8 mouse cellular contexts compared by ENCODE assay signal in the genomic region with DNA sequence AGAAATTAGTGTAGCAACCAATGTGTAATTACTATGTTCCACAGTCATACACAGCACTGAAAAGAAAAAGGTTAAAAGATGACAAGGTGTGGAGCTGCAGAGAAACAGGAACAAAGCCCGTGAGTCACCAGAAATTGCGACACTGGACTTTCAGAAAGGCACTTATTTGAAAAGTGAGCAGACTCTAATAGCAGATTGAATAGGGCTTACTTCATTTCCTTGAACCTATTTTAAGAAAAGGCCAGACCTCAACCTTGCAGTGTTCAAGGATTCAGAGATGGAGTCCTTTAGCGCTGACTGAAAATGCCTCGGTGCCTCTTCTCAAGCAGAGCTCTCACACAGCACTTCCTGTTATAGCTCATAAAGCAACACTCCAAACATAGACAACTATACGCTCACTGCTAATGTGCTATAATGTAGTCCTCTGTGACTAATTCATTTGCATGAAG.
DNase-seq lines count a peak whose midpoint lies in the region; ATAC-seq lines count a peak whose summit lies in the region.

No protein-coding gene starts in this region.

- 63% methylated on average over 5 of the region's 5 CpGs for WGBS in forebrain, embryonic 16.5 days
- WGBS in forebrain, embryonic 12.5 days: 69% methylated on average over 5 of the region's 5 CpGs
- whole genome bisulfite sequencing in liver, embryonic 15.5 days (ENCODE audit: insufficient replicate concordance): 22% methylated on average over 5 of the region's 5 CpGs
- WGBS in stomach, embryonic 16.5 days: 55% methylated on average over 5 of the region's 5 CpGs

- no peaks in the 10 kb centered on the region for H3K27me3 ChIP-seq in forebrain, embryonic 16.5 days (replicated peaks; ENCODE audit: control insufficient read depth, insufficient read depth, low read length)
- H3K27me3 ChIP-seq in forebrain, embryonic 12.5 days: no peaks in the 10 kb centered on the region
- no peaks in the 10 kb centered on the region for H3K27me3 ChIP-seq in liver, embryonic 15.5 days
- no peaks in the 10 kb centered on the region for H3K27me3 ChIP-seq in stomach, embryonic 16.5 days (ENCODE audit: control insufficient read depth, insufficient read depth, low read length)

- H3K36me3 ChIP-seq in forebrain, embryonic 16.5 days (ENCODE audit: control insufficient read depth, insufficient read depth): no peaks in the 10 kb centered on the region
- no peaks in the 10 kb centered on the region for H3K36me3 ChIP-seq in forebrain, embryonic 12.5 days (replicated peaks)
- H3K36me3 ChIP-seq in liver, embryonic 15.5 days (replicated peaks): no peaks in the 10 kb centered on the region
- H3K36me3 ChIP-seq in stomach, embryonic 16.5 days (ENCODE audit: control insufficient read depth, insufficient read depth, low read length): no peaks in the 10 kb centered on the region

- peak; percentile 73 for DNase-seq in urinary bladder, postnatal 14 days (ENCODE audit: low spot score)
- DNase-seq in urinary bladder, adult 2 months (ENCODE audit: low spot score): no peak
- no peak for DNase-seq in ovary, adult 18-20 months (ENCODE audit: low spot score)
- DNase-seq in embryo, embryonic 11 days: no peak

- no peak overlapping the region for H3K9ac ChIP-seq in forebrain, embryonic 16.5 days (replicated peaks; ENCODE audit: low read depth, low read length)
- no peak overlapping the region for H3K9ac ChIP-seq in forebrain, embryonic 12.5 days
- no peak overlapping the region for H3K9ac ChIP-seq in liver, embryonic 15.5 days
- no peak overlapping the region for H3K9ac ChIP-seq in stomach, embryonic 16.5 days (ENCODE audit: low read length)

- H3K4me2 ChIP-seq in forebrain, embryonic 16.5 days (ENCODE audit: low read length): no peak overlapping the region
- H3K4me2 ChIP-seq in forebrain, embryonic 12.5 days: no peak overlapping the region
- no peak overlapping the region for H3K4me2 ChIP-seq in liver, embryonic 15.5 days
- H3K4me2 ChIP-seq in stomach, embryonic 16.5 days (ENCODE audit: low read depth, low read length): no peak overlapping the region

- H3K9me3 ChIP-seq in forebrain, embryonic 16.5 days (ENCODE audit: control insufficient read depth, low read length): no peaks in the 10 kb centered on the region
- no peaks in the 10 kb centered on the region for H3K9me3 ChIP-seq in forebrain, embryonic 12.5 days
- H3K9me3 ChIP-seq in liver, embryonic 15.5 days (replicated peaks): no peaks in the 10 kb centered on the region
- H3K9me3 ChIP-seq in stomach, embryonic 16.5 days (replicated peaks; ENCODE audit: control insufficient read depth, low read length): no peaks in the 10 kb centered on the region

- ATAC-seq in forebrain, embryonic 16.5 days: 0 out of 2 replicates have a peak, but pooled peaks have one; percentile 26
- ATAC-seq in forebrain, embryonic 12.5 days (ENCODE audit: low FRiP score): no peak
- ATAC-seq in liver, embryonic 15.5 days (ENCODE audit: insufficient read depth): no peak
- ATAC-seq in stomach, embryonic 16.5 days (ENCODE audit: insufficient read depth, low FRiP score): peak; percentile 86

- H3K27ac ChIP-seq in forebrain, embryonic 16.5 days (ENCODE audit: low read length): no peak overlapping the region; the same call in 1 of the 2 replicates
- H3K27ac ChIP-seq in forebrain, embryonic 12.5 days: no peak overlapping the region
- 0 out of 2 replicates have a peak overlapping the region, but pooled peaks have one; percentile 4 for H3K27ac ChIP-seq in liver, embryonic 15.5 days (replicated peaks)
- H3K27ac ChIP-seq in stomach, embryonic 16.5 days (ENCODE audit: low read length): peak overlapping the region; percentile 90

- H3K4me1 ChIP-seq in forebrain, embryonic 16.5 days (replicated peaks; ENCODE audit: control insufficient read depth, insufficient read depth, low read length): peaks cover 3% of the 10 kb centered on the region; the same call in 1 of the 2 replicates
- no peaks in the 10 kb centered on the region; the same call in 1 of the 2 replicates for H3K4me1 ChIP-seq in forebrain, embryonic 12.5 days
- no peaks in the 10 kb centered on the region for H3K4me1 ChIP-seq in liver, embryonic 15.5 days (replicated peaks)
- peaks cover 3% of the 10 kb centered on the region; the same call in 1 of the 2 replicates for H3K4me1 ChIP-seq in stomach, embryonic 16.5 days (ENCODE audit: control insufficient read depth, insufficient read depth, low read length)

- H3K4me3 ChIP-seq in forebrain, embryonic 16.5 days (replicated peaks; ENCODE audit: low read length): no peak overlapping the region
- no peak overlapping the region for H3K4me3 ChIP-seq in forebrain, embryonic 12.5 days (replicated peaks)
- no peak overlapping the region for H3K4me3 ChIP-seq in liver, embryonic 15.5 days (replicated peaks)
- no peak overlapping the region for H3K4me3 ChIP-seq in stomach, embryonic 16.5 days (replicated peaks; ENCODE audit: low read length)

Comparison
In these comparisons a context has a peak if more than half of its experiments do, and no peak if none do; other contexts are left out.
1. ATAC-seq: peak in forebrain, embryonic 16.5 days (single experiment) and stomach, embryonic 16.5 days (single experiment); none in forebrain, embryonic 12.5 days (single experiment) and liver, embryonic 15.5 days (single experiment).
2. H3K27ac ChIP-seq: peak in liver, embryonic 15.5 days (single experiment) and stomach, embryonic 16.5 days (single experiment); none in forebrain, embryonic 16.5 days (single experiment) and forebrain, embryonic 12.5 days (single experiment).